Mouse (Mus musculus): Measurements from ENCODE around the gene Gm17728. TPM values are rescaled to one million over a fixed set of nuclear protein-coding genes. Genes with fewer than 3 reads are reported as not detected.
"Not testable (repeated sequence)": the region's sequence is repeated elsewhere in the genome, so short reads cannot be mapped to it uniquely, and the experiment has no call there.

Gm17728 gene
- polyA plus RNA-seq (2012; rRNA removed), result not detected in 2 replicates

DNA sequence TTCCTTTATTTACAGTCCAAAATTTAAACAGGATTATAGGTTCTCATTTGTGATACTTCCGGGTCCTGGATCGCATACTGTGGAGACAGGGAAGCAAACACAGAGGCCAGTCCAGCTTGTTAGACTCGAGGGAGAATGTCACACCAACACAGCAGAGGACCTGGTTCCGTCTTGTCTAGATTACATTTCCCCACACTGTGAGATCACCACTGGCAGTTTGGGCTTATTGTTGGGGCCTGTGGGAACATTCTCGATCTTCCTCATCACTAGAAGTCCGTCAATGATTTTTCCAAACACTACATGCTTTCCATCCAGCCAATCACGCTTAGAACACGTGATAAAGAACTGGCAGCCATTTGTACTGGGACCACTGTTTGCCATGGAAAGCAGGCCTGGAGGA, at the start of gene Gm17728:
Gm17728 (plus strand) TSS at position 301 of the 400 bp plus-strand sequence.
- not testable (repeated sequence) for DNase-seq (ENCODE audit: low read depth)

- no peak for DNase-seq (ENCODE audit: low read depth)
Observed at GRCm38 (mm10) chr17:9397493-9397892, 24.4 kb upstream of the Gm17728 start.

DNA sequence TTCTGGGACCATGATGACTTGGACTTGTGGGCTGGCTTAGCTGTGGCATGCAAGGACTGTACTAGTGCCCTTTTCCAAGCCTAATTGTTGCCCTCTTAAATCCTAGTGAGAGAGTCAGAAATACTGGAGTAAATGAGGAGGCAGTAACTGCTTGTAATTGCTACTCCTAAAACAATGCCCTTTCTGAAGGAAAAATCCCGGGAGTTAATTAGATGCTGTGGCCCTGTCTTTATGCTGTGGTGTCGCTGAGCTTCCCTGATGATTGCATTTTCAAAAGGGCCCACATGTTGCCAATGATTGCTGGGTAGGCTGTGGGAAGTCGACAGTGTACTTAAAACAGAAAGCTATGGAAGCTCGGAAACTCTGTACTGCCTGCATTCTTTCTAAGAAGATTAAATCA, 23.3 kb upstream of the Gm17728 start:
- DNase-seq (ENCODE audit: low read depth), result no peak

DNA sequence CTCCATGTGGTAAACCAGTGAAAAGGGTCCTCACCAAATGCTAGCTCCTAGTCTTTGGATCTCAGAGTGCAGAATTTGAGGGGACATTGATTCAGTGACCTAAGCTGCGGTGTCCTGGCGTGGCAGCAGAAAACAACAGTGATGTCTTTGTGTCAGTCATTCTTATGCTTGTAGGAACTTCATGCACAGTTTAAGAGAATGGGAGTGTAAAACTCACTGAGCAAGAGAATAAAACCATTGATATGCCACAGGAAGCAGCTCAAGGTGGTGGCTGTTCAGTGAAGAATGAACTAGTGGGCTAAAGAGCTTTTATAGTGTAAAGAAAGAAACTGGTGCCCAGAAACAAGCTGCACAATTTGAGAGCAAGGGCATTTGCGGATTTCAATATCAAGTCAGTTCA, 17.9 kb upstream of the Gm17728 start:
- DNase-seq (ENCODE audit: low read depth), result no peak

DNA sequence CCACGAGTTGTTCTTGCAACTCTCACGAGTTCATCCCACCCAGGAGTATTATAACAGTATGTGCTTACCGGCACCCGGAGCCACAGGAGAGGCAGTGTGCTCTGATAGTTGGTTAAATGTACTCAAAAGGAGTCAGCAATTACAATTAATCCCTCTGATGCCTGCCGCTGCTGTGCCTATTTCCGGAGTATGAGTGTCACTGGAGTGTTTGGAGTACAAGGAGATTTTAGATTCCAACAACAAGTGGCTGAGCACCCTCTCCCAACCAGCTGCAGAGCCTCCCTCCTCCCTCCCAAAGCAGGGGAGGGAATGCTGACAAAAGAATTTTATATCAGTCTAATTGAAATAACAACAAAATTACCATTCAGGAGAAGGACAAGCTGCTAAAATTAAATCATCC, 14.2 kb upstream of the Gm17728 start:
- no peak for DNase-seq (ENCODE audit: low read depth)

DNA sequence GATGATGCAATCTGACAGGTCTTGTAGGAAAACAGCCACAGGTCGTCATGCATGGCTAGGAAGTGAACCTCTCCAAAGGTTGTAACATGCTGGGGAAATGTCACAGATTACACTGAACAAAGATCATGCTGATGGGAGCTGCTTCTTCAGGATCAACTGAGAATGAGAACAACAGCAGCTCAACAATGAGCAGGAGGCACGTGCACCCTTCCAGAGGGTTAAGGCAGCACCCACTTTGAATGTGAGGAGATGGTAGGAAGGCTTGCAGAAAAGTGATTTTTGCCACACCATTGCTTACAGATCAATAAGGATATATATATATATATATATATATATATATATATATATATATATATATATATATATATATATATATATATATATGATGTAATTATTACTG, 2.8 kb upstream of the Gm17728 start:
- no peak for DNase-seq (ENCODE audit: low read depth)

DNA sequence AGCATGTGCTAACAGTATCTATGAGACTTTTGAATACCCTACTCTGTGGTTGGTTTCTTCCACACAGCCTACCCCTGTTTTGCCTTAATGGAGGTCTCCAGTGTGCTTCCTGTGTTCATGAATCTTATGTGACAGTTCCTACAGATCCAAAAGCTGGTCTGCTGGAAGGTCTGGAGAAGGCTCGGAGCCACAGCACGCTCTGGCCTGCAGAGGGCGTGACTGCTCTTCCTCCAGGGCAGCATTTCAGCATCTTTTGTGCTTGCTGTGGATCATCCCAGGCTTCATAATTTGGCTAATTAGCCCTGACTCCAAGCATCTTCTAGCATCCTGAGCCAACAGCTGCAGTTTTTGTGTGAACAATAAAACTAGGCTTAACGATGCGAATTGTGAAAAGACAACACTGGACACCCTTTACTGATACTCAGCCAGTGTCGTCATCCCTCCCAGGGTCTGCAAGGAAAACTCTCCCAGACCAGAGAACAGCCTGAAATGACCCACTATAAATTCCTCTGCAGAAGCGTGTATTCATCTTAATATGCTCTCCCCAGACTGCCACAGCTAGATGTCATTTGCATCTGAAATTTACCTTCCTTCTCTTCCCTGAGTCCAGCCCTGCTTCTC, 6.6 kb downstream of the Gm17728 start:
- no peak for DNase-seq (ENCODE audit: low read depth)

DNA sequence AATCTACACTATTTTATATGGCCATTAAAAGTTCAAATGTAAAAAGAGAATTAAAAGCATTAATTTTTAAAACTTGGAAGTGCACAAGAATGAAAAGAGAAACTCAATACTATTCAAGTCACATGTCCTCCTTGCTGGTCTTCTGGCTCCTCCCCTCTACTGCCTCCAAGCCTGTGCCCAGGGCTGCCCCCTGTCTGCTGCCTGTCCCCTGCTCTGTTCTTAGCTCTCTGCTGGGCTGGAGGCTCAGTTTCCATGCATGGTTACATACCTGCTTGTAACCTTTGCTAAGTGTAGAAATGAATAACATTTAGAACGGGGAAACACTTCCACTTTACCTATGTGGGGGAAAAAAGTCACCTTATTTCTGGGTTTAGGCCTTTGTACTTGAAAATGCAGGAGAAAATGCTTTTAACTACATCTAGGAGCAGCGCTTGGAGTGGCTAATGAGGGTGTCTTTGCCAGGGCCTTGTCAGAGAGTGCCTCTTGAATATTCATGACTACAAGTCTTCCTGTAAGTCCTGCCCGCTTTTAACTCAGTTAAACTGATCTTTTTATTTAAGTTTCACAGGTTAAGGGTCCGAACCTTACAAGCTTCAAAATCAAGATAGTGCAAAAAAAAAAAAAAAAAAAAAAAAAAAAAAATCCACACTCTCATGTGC, 18.3 kb downstream of the Gm17728 start:
- no peak for DNase-seq (ENCODE audit: low read depth)

- no peak for DNase-seq (ENCODE audit: low read depth)
Observed at GRCm38 (mm10) chr17:9456406-9456805, 34.5 kb downstream of the Gm17728 start.

- no peak for DNase-seq (ENCODE audit: low read depth)
Observed at GRCm38 (mm10) chr17:9460904-9461303, 39.0 kb downstream of the Gm17728 start.

Other genes with a start within 250 kb of the Gm17728 start
- 0.26 and 0.63 TPM in 2 replicates for gene Pabpc6, start 247.7 kb downstream of the Gm17728 start, polyA plus RNA-seq (2012; rRNA removed)

All from gonadal fat pad, adult 2 months (tissue).